Mouse (Mus musculus) gastrocnemius, postnatal 14 days (tissue): ENCODE measurements around the gene Gm6020. TPM values are rescaled to one million over a fixed set of nuclear protein-coding genes. Genes with fewer than 3 reads are reported as not detected.

Experiments used
- total RNA-seq, 2 experiments: library from RNA; stranded (reverse); gene quantifications; 2 replicates each; pipeline ENCODE4 v1.2.3; 2021

Gm6020 gene
- total RNA-seq, 2 experiments from 2014 or later, result not detected

Other genes with a start within 250 kb of the Gm6020 start
- gene Zfp950, start 43.0 kb upstream of the Gm6020 start, total RNA-seq, result 1 to 10 TPM; 6.8 to 9.6 TPM
- not detected for gene Gm7102, start 7.6 kb upstream of the Gm6020 start, total RNA-seq
- 1 to 10 TPM; 2.0 to 2.6 TPM for gene Csf2ra, start 44.5 kb downstream of the Gm6020 start, total RNA-seq
- gene Gm21060, start 113.2 kb downstream of the Gm6020 start, total RNA-seq, result not detected